Mouse (Mus musculus): ENCODE results near the gene Fbln1. TPM values are rescaled to one million over a fixed set of nuclear protein-coding genes. Genes with fewer than 3 reads are reported as not detected.

Fbln1 gene
- polyA plus RNA-seq, 1 experiment from 2014 or later: 71.0 TPM

DNA sequence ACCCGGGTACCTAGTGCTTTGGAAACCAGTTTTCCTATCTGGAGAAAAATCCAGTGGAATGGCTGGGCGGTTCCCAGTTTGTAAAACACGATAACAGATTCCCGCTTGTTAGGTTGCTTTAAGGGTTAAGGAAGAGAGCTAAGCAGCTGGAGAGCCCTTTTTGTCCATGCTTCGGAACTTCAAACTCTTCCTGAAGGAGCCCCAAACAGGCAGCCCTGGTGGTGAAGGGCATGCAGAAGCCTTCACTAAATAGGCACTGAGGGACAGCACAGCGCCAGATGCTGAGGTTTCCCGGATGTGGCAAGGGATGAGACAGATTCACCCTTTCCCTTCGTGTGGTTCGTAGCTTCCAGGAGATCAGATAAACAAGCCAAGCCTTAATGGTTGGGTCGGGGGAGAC lies 2.6 kb downstream of the Fbln1 start:
- Histone ChIP-seq H3K4me3 (peak overlapping the region; percentile 57; the same call in 1 of the 2 replicates), H3K9me3 (no peaks in the 10 kb centered on the region), H3K4me1 (replicated peaks) (peaks cover 30% of the 10 kb centered on the region), H3K27ac (replicated peaks) (peak overlapping the region; percentile 83), H3K9ac (peak overlapping the region; percentile 82; the same call in 1 of the 2 replicates), H3K4me2 (peak overlapping the region; percentile 91), H3K36me3 (no peaks in the 10 kb centered on the region), H3K27me3 (0 out of 2 replicates have a peak, but pooled peaks cover 2% of the 10 kb centered on the region)
- no peak for ATAC-seq (ENCODE audit: low read depth)
- WGBS: 25% methylated on average over 10 of the region's 10 CpGs

DNA sequence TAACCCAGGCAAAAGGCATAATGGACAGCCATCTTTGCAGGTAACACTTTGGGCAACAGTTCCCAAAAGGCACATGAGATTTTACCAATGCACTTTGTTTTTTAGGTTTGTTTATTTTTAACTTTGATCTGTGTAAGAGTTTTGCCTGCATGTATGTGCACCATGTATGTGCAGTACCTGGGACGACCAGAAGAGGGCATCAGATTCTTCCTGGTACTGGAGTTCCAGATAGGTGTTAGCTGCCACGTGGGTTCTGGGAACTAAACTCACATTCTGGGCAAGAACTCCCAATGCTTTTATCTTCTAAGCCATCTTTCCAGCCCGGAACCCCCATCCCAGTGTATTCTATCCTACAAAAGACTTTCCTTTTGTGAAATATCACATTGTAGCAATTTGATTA lies 3.6 kb downstream of the Fbln1 start:
- Histone ChIP-seq H3K9me3 (0 out of 2 replicates have a peak, but pooled peaks cover 4% of the 10 kb centered on the region), H3K36me3 (no peaks in the 10 kb centered on the region), H3K4me2 (no peak overlapping the region), H3K4me1 (replicated peaks) (peaks cover 30% of the 10 kb centered on the region), H3K9ac (no peak overlapping the region), H3K27me3 (no peaks in the 10 kb centered on the region), H3K27ac (replicated peaks) (no peak overlapping the region), H3K4me3 (no peak overlapping the region)
- 90% methylated on average over 3 of the region's 3 CpGs for WGBS
- no peak for ATAC-seq (ENCODE audit: low read depth)

- WGBS: 95% methylated on average over 12 of the region's 12 CpGs
- peaks cover 25% of the 10 kb centered on the region for H3K4me1 ChIP-seq (replicated peaks)
- H3K27me3 ChIP-seq: no peaks in the 10 kb centered on the region
- no peak overlapping the region for H3K9ac ChIP-seq
- H3K4me3 ChIP-seq: no peak overlapping the region
- peaks cover 12% of the 10 kb centered on the region for H3K36me3 ChIP-seq
- ATAC-seq (ENCODE audit: low read depth): no peak
- H3K27ac ChIP-seq (replicated peaks): no peak overlapping the region
- H3K9me3 ChIP-seq: peaks cover 10% of the 10 kb centered on the region
- no peak overlapping the region for H3K4me2 ChIP-seq
These were observed 4.9 kb downstream of the Fbln1 start for GRCm38 (mm10) chr15:85210686-85211085.

- Histone ChIP-seq H3K4me3 (no peak overlapping the region), H3K4me1 (replicated peaks) (peaks cover 23% of the 10 kb centered on the region), H3K27me3 (no peaks in the 10 kb centered on the region), H3K36me3 (peaks cover 18% of the 10 kb centered on the region), H3K9me3 (peaks cover 15% of the 10 kb centered on the region), H3K9ac (no peak overlapping the region), H3K27ac (replicated peaks) (no peak overlapping the region), H3K4me2 (no peak overlapping the region)
- WGBS: 95% methylated on average over 18 of the region's 18 CpGs
- ATAC-seq (ENCODE audit: low read depth): no peak
These were observed 5.5 kb downstream of the Fbln1 start for GRCm38 (mm10) chr15:85211101-85211760.

DNA sequence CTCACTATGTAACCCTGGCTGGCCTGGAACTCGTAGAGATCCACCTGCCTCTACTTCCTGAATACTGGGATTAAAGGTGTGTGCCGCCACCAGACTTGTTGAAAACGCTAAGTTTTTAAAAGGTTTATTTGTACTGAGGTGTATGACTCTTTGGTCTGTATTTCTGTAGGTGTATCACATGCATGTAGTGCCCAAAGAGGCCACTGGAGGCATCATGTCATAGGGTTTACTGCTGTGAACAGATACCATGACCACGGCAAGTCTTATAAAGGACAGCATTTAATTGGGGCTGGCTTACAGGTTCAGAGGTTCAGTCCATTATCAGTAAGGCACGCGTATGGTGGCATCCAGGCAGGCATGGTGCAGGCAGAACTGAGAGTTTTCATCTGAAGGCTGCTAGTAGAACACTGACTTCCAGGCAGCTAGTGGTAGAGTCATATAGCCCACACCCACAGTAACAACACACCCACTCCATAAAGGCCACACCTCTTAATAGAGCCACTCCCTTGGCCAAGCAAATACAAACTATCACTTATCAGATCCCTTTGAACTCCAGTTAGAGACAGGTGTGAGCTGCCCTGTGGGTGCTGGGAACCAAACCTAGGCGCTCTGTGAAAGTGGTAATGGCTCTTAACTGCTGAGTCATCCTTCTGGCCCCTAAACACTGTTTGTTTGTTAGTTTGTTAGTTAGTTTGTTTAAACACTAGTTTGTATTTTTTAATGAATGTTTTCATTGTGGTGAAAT lies 10.5 kb downstream of the Fbln1 start:
- no peak overlapping the region for H3K27ac ChIP-seq (replicated peaks)
- WGBS: 98% methylated on average over 7 of the region's 7 CpGs
- no peak for ATAC-seq (ENCODE audit: low read depth)
- peaks cover 5% of the 10 kb centered on the region for H3K4me1 ChIP-seq (replicated peaks)
- H3K4me2 ChIP-seq: no peak overlapping the region
- peaks cover 21% of the 10 kb centered on the region for H3K36me3 ChIP-seq
- H3K9me3 ChIP-seq: peaks cover 16% of the 10 kb centered on the region
- no peak overlapping the region for H3K4me3 ChIP-seq
- H3K27me3 ChIP-seq: no peaks in the 10 kb centered on the region
- no peak overlapping the region for H3K9ac ChIP-seq

- Histone ChIP-seq H3K36me3 (peaks cover 21% of the 10 kb centered on the region), H3K9me3 (peaks cover 13% of the 10 kb centered on the region), H3K4me2 (no peak overlapping the region), H3K4me3 (no peak overlapping the region), H3K27me3 (no peaks in the 10 kb centered on the region), H3K27ac (replicated peaks) (no peak overlapping the region), H3K4me1 (replicated peaks) (peaks cover 11% of the 10 kb centered on the region), H3K9ac (no peak overlapping the region)
- 93% methylated on average over 5 of the region's 5 CpGs for WGBS
- no peak for ATAC-seq (ENCODE audit: low read depth)
These were observed 13.0 kb downstream of the Fbln1 start for GRCm38 (mm10) chr15:85218617-85219265.

GRCm38 (mm10) chr15:85220371-85220770 lies 14.6 kb downstream of the Fbln1 start:
- no peak overlapping the region for H3K4me2 ChIP-seq
- no peak overlapping the region for H3K4me3 ChIP-seq
- ATAC-seq (ENCODE audit: low read depth): no peak
- H3K27ac ChIP-seq (replicated peaks): no peak overlapping the region
- no peaks in the 10 kb centered on the region for H3K27me3 ChIP-seq
- H3K36me3 ChIP-seq: peaks cover 23% of the 10 kb centered on the region
- WGBS: 91% methylated on average over 6 of the region's 6 CpGs
- H3K9me3 ChIP-seq: peaks cover 9% of the 10 kb centered on the region
- H3K4me1 ChIP-seq (replicated peaks): peaks cover 11% of the 10 kb centered on the region
- no peak overlapping the region for H3K9ac ChIP-seq

GRCm38 (mm10) chr15:85221115-85221854 lies 15.5 kb downstream of the Fbln1 start:
- Histone ChIP-seq H3K27ac (replicated peaks) (peak overlapping the region; percentile 42; the same call in 1 of the 2 replicates), H3K9me3 (no peaks in the 10 kb centered on the region), H3K36me3 (peaks cover 14% of the 10 kb centered on the region; the same call in 1 of the 2 replicates), H3K4me1 (replicated peaks) (peaks cover 11% of the 10 kb centered on the region), H3K4me3 (no peak overlapping the region), H3K9ac (no peak overlapping the region), H3K4me2 (no peak overlapping the region), H3K27me3 (no peaks in the 10 kb centered on the region)
- WGBS: 71% methylated on average over 12 of the region's 12 CpGs
- ATAC-seq (ENCODE audit: low read depth): no peak

DNA sequence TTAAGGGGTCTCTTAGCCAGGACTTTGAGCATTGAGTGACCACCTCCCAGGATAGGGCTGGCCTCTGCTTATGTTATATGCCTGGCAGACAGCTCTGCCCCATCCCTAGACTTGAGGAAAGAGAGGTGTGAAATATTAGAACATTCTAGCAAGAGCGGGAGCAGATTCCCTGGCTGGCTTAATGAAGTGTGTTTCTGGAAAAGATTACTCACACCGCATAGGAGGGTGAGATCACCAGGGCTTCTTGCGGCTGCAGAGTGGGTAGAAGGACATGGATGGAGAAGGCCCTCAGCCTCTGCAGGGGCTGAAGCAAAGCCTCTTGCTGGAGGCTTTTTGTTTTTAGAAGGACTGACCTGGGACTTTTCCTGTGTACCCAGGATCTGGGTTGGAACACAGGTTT lies 19.9 kb downstream of the Fbln1 start:
- no peak for ATAC-seq (ENCODE audit: low read depth)
- Histone ChIP-seq H3K36me3 (0 out of 2 replicates have a peak, but pooled peaks cover 15% of the 10 kb centered on the region), H3K4me1 (replicated peaks) (peaks cover 11% of the 10 kb centered on the region), H3K27ac (replicated peaks) (no peak overlapping the region), H3K4me2 (no peak overlapping the region), H3K4me3 (no peak overlapping the region), H3K9me3 (no peaks in the 10 kb centered on the region), H3K27me3 (no peaks in the 10 kb centered on the region), H3K9ac (no peak overlapping the region)
- WGBS: 94% methylated on average over 3 of the region's 3 CpGs

GRCm38 (mm10) chr15:85226841-85227240 lies 21.1 kb downstream of the Fbln1 start:
- Histone ChIP-seq H3K4me3 (no peak overlapping the region), H3K9me3 (no peaks in the 10 kb centered on the region), H3K27me3 (no peaks in the 10 kb centered on the region), H3K36me3 (0 out of 2 replicates have a peak, but pooled peaks cover 15% of the 10 kb centered on the region), H3K27ac (replicated peaks) (no peak overlapping the region), H3K4me2 (no peak overlapping the region), H3K9ac (no peak overlapping the region), H3K4me1 (replicated peaks) (0 out of 2 replicates have a peak, but pooled peaks cover under 1% of the 10 kb centered on the region)
- WGBS: 78% methylated on average over 7 of the region's 7 CpGs
- no peak for ATAC-seq (ENCODE audit: low read depth)

GRCm38 (mm10) chr15:85228568-85228967 lies 22.8 kb downstream of the Fbln1 start:
- H3K4me2 ChIP-seq: no peak overlapping the region
- 76% methylated on average over 3 of the region's 3 CpGs for WGBS
- no peaks in the 10 kb centered on the region for H3K27me3 ChIP-seq
- ATAC-seq (ENCODE audit: low read depth): no peak
- no peak overlapping the region for H3K4me3 ChIP-seq
- 0 out of 2 replicates have a peak, but pooled peaks cover 15% of the 10 kb centered on the region for H3K36me3 ChIP-seq
- no peaks in the 10 kb centered on the region for H3K9me3 ChIP-seq
- no peak overlapping the region for H3K27ac ChIP-seq (replicated peaks)
- no peaks in the 10 kb centered on the region for H3K4me1 ChIP-seq (replicated peaks)
- no peak overlapping the region for H3K9ac ChIP-seq

Data from neural tube, embryonic 13.5 days (tissue).